Mouse (Mus musculus) heart, embryonic 11.5 days (tissue): ENCODE measurements around the gene Tmed1. TPM values are rescaled to one million over a fixed set of nuclear protein-coding genes. Genes with fewer than 3 reads are reported as not detected.
"Not testable (repeated sequence)": the region's sequence is repeated elsewhere in the genome, so short reads cannot be mapped to it uniquely, and the experiment has no call there.

ENCODE experiments used
- ATAC-seq: fragments of 200-750 bp; cut with Nextera tagmentation; replicated peaks from 2 replicates; pipeline ENCODE4 v1.8.0; 2017; ENCODE audit warnings: moderate library complexity; ENCODE audit not compliant: insufficient number of reproducible peaks, low FRiP score, low TSS enrichment
- H3K27ac ChIP-seq: fragments of 300-500 bp; sonication (generic); 2 replicates; pipeline ENCODE4 v1.5.1; 2014; ENCODE audit warnings: mild to moderate bottlenecking, low read depth, low read length
- H3K27me3 ChIP-seq: fragments of 300-500 bp; sonication (generic); 2 replicates; pipeline ENCODE4 v1.6.1; 2014; ENCODE audit warnings: mild to moderate bottlenecking, low read length, mixed read lengths; ENCODE audit not compliant: control insufficient read depth, insufficient read depth
- H3K36me3 ChIP-seq: fragments of 300-500 bp; sonication (generic); 2 replicates; pipeline ENCODE4 v1.6.1; 2014; ENCODE audit warnings: mild to moderate bottlenecking, low read length, moderate library complexity, mixed read lengths; ENCODE audit not compliant: control insufficient read depth, insufficient read depth
- H3K4me1 ChIP-seq: fragments of 300-500 bp; sonication (generic); 2 replicates; pipeline ENCODE4 v1.6.1; 2014; ENCODE audit warnings: low read length; ENCODE audit not compliant: control insufficient read depth, insufficient read depth
- H3K4me2 ChIP-seq: fragments of 300-500 bp; sonication (generic); 2 replicates; pipeline ENCODE4 v1.6.1; 2014; ENCODE audit warnings: mild to moderate bottlenecking, moderate library complexity
- H3K4me3 ChIP-seq: fragments of 300-500 bp; sonication (generic); 2 replicates; pipeline ENCODE4 v1.5.1; 2014; ENCODE audit warnings: low read depth, low read length
- H3K9ac ChIP-seq: fragments of 300-500 bp; sonication (generic); 2 replicates; pipeline ENCODE4 v1.6.1; 2014; ENCODE audit warnings: mild to moderate bottlenecking, low read depth, low read length, moderate library complexity
- H3K9me3 ChIP-seq: fragments of 300-500 bp; sonication (generic); replicated peaks from 2 replicates; pipeline ENCODE4 v1.6.1; 2016; ENCODE audit warnings: low read length; ENCODE audit not compliant: control insufficient read depth
- WGBS: fragments of 180-500 bp; shearing (Covaris S2); extraction: QIAGEN DNeasy Blood & Tissue Kit; methylation state at CpG from one replicate; pipeline ENCODE4 v1.1.7; 2014; ENCODE audit not compliant: insufficient replicate concordance; 5-methylcytosine and 5-hydroxymethylcytosine counted together
- polyA plus RNA-seq: library from polyadenylated mRNA; unstranded; fragments of >200 nt; fragmentation: Nextera tagmentation; extraction: Ambion mirVana; gene quantifications from 2 replicates; pipeline ENCODE4 v1.2.1, GENCODE M21; 2014

The Tmed1 gene
- polyA plus RNA-seq, 1 experiment from 2014 or later: 79.8 TPM

- H3K4me1 ChIP-seq: no peaks in the 10 kb centered on the region
- H3K9me3 ChIP-seq: no peaks in the 10 kb centered on the region
- no peak overlapping the region for H3K4me2 ChIP-seq
- ATAC-seq: no peak
- H3K9ac ChIP-seq: no peak overlapping the region
- 40% methylated on average over 1 of the region's 1 CpGs for WGBS
- no peaks in the 10 kb centered on the region for H3K36me3 ChIP-seq
- no peak overlapping the region for H3K27ac ChIP-seq
- no peaks in the 10 kb centered on the region for H3K27me3 ChIP-seq
- H3K4me3 ChIP-seq: no peak overlapping the region
Observed at GRCm38 (mm10) chr9:21527917-21528324, 17.9 kb upstream of the Tmed1 start.

DNA sequence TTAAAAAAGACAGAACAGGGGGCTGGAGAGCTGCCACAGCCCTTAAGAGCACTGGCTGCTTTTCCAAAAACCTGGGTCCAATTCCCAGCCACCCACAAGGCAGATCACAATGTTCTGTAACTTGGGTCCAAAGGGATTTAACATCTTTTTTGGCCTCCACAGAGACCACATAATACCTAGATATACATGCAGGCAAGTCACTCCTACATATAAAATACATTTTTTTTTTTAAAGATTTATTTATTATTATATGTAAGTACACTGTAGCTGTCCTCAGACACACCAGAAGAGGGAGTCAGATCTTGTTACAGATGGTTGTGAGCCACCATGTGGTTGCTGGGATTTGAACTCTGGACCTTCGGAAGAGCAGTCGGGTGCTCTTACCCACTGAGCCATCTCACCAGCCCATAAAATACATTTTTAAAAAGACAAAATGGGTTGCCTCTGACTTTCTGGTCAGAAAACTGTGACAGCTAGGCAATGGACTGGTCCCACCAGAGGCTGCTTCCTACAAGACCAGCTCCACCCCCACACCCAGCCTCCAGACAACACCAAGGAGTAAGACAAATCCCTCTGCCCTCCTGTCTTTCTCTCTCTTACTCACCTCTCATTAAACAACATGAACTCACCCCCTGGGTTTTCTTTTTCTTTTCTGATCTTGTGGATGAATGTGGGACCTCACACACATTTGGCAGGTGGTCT, 17.2 kb upstream of the Tmed1 start:
- Histone ChIP-seq H3K9me3 (no peaks in the 10 kb centered on the region), H3K4me2 (no peak overlapping the region), H3K27me3 (no peaks in the 10 kb centered on the region), H3K4me1 (no peaks in the 10 kb centered on the region), H3K27ac (no peak overlapping the region), H3K36me3 (no peaks in the 10 kb centered on the region), H3K9ac (no peak overlapping the region), H3K4me3 (no peak overlapping the region)
- WGBS: 84% methylated on average over 2 of the region's 2 CpGs
- no peak for ATAC-seq

- Histone ChIP-seq H3K27me3 (no peaks in the 10 kb centered on the region), H3K4me3 (no peak overlapping the region), H3K27ac (no peak overlapping the region), H3K9me3 (no peaks in the 10 kb centered on the region), H3K4me2 (no peak overlapping the region), H3K36me3 (no peaks in the 10 kb centered on the region), H3K9ac (no peak overlapping the region), H3K4me1 (no peaks in the 10 kb centered on the region)
- no peak for ATAC-seq
- 58% methylated on average over 3 of the region's 3 CpGs for WGBS
Observed at GRCm38 (mm10) chr9:21526634-21526944, 16.5 kb upstream of the Tmed1 start.

GRCm38 (mm10) chr9:21525937-21526633, 16.0 kb upstream of the Tmed1 start, which contains the start of gene AB124611:
Gene AB124611, plus strand, starts transcription at chr9:21526176.
- no peaks in the 10 kb centered on the region for H3K9me3 ChIP-seq
- no peak within 1 kb of the TSS for H3K9ac ChIP-seq
- no peak within 1 kb of the TSS for H3K4me3 ChIP-seq
- no peak within 1 kb of the TSS for H3K4me2 ChIP-seq
- ATAC-seq: no peak
- no peak within 1 kb of the TSS for H3K27ac ChIP-seq
- H3K36me3 ChIP-seq: no peaks in the 10 kb centered on the region
- WGBS: 55% methylated on average over 14 of the region's 14 CpGs
- no peaks in the 10 kb centered on the region for H3K4me1 ChIP-seq
- no peaks in the 10 kb centered on the region for H3K27me3 ChIP-seq

- H3K4me1 ChIP-seq: no peaks in the 10 kb centered on the region
- no peaks in the 10 kb centered on the region for H3K36me3 ChIP-seq
- 72% methylated on average over 7 of the region's 7 CpGs for WGBS
- no peak overlapping the region for H3K4me3 ChIP-seq
- H3K9me3 ChIP-seq: no peaks in the 10 kb centered on the region
- no peak overlapping the region for H3K4me2 ChIP-seq
- no peaks in the 10 kb centered on the region for H3K27me3 ChIP-seq
- H3K9ac ChIP-seq: no peak overlapping the region
- no peak for ATAC-seq
- H3K27ac ChIP-seq: no peak overlapping the region
Observed at GRCm38 (mm10) chr9:21525142-21525936, 15.3 kb upstream of the Tmed1 start.

DNA sequence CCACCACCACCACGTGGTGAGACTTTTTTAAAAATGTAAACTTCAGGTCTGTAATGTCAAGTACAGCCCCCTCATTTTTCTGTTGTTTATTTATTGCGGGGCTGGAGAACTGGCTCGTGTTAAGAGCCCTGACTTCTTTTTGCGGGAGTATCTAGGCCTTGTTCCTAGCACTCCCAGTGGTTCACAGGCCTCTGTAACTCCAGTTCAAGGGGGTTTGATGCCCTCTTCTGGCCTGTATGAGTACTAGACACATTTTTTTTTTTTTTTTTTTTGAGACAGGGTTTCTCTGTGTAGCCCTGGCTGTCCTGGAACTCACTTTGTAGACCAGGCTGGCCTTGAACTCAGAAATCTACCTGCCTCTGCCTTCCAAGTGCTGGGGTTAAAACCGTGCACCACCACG, 8.6 kb upstream of the Tmed1 start:
- not testable (repeated sequence) for H3K4me3 ChIP-seq, H3K36me3 ChIP-seq, H3K27ac ChIP-seq, H3K9me3 ChIP-seq, H3K27me3 ChIP-seq, ATAC-seq, H3K4me2 ChIP-seq, H3K9ac ChIP-seq, H3K4me1 ChIP-seq
- 79% methylated on average over 6 of the region's 6 CpGs for WGBS

GRCm38 (mm10) chr9:21517947-21518495, 8.0 kb upstream of the Tmed1 start:
- no peaks in the 10 kb centered on the region for H3K4me1 ChIP-seq
- no peaks in the 10 kb centered on the region for H3K36me3 ChIP-seq
- H3K4me3 ChIP-seq: no peak overlapping the region
- H3K27ac ChIP-seq: no peak overlapping the region
- no peak overlapping the region for H3K4me2 ChIP-seq
- WGBS: 76% methylated on average over 6 of the region's 6 CpGs
- H3K9ac ChIP-seq: no peak overlapping the region
- no peak for ATAC-seq
- no peaks in the 10 kb centered on the region for H3K27me3 ChIP-seq
- H3K9me3 ChIP-seq: no peaks in the 10 kb centered on the region

GRCm38 (mm10) chr9:21513466-21513865, 3.4 kb upstream of the Tmed1 start:
- H3K9ac ChIP-seq: no peak overlapping the region
- no peak overlapping the region for H3K4me3 ChIP-seq
- no peak overlapping the region for H3K4me2 ChIP-seq
- no peaks in the 10 kb centered on the region for H3K27me3 ChIP-seq
- H3K4me1 ChIP-seq: peaks cover 12% of the 10 kb centered on the region
- no peak overlapping the region for H3K27ac ChIP-seq
- H3K9me3 ChIP-seq: no peaks in the 10 kb centered on the region
- no peak for ATAC-seq
- peaks cover 3% of the 10 kb centered on the region; the same call in 1 of the 2 replicates for H3K36me3 ChIP-seq
- 95% methylated on average over 4 of the region's 4 CpGs for WGBS
